Mouse (Mus musculus): ENCODE measurements around the gene Brd3. TPM values are rescaled to one million over a fixed set of nuclear protein-coding genes. Genes with fewer than 3 reads are reported as not detected.

The Brd3 gene
- polyA plus RNA-seq, 1 experiment from 2014 or later = 89.1 TPM

DNA sequence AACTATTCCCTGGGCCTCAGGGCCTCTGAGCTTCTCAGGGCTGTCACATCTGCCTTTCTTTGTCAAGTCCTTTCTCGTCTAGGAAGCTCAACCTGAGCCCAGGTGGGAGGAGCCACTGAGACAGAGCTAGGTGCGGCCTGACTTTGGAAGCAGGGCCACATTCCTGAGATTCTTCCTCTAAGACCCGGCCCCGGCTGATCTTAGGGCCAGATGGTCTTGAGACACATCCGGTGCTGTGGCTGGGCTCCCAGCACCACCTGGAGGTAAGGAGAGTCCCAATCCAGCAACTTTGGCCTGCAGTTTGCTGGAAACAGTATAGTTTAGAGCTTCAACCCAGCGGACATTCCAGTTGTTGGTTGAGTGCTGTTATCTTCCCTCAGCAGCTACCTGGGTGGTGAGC lies 1.9 kb downstream of the Brd3 start:
- H3K4me2 ChIP-seq = no peak overlapping the region; the same call in 1 of the 2 replicates
- H3K4me3 ChIP-seq = no peak overlapping the region
- H3K27ac ChIP-seq = peak overlapping the region; percentile 80
- no peak overlapping the region for H3K9ac ChIP-seq
- no peaks in the 10 kb centered on the region for H3K27me3 ChIP-seq
- WGBS = 4% methylated on average over 6 of the region's 6 CpGs
- ATAC-seq (ENCODE audit: borderline replicate concordance, extremely low read depth, low FRiP score, low TSS enrichment) = peak; percentile 77
- no peaks in the 10 kb centered on the region for H3K9me3 ChIP-seq
- H3K36me3 ChIP-seq = no peaks in the 10 kb centered on the region
- peaks cover 30% of the 10 kb centered on the region for H3K4me1 ChIP-seq

DNA sequence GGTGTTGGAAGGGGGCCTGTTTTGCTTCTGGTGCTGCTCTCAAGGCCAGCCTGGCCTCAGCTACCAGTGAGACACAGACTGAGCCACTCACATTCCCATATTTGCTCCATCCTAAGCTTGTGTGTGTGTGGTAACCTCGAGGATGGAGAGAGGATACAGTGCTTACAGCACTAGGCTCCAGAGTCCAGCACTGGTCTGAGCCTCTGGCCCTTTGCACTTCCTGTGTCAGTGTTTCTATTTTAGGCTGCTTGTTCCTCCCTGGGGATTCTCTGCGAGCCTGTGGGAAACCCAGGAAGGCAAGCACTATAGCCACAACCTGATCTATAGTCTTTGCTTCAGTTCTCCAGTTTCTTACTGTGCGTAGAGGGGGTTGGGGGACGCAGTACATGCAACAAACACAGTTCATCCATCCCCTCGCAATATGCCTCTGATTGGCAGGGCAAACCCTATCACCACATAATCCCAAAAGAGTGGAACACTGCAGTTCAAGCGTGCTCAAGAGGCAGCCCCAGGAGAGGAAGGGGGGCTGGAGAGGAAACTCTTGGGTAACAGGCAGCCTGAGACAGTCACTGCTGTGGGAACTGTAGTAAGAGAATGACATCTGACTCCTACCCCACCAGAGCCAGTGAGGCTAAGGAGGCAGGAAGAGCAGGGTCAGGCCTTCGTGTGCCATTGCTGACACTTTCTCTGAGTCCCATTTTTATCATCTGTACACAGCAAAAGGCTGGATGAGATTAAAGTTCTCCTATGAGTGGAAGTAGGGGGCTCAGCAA lies 3.2 kb downstream of the Brd3 start:
- no peak overlapping the region for H3K4me2 ChIP-seq
- peaks cover 30% of the 10 kb centered on the region for H3K4me1 ChIP-seq
- peak overlapping the region; percentile 80 for H3K27ac ChIP-seq
- 45% methylated on average over 7 of the region's 7 CpGs for WGBS
- H3K27me3 ChIP-seq = no peaks in the 10 kb centered on the region
- H3K9ac ChIP-seq = 0 out of 2 replicates have a peak overlapping the region, but pooled peaks have one; percentile 2
- H3K4me3 ChIP-seq = no peak overlapping the region
- no peaks in the 10 kb centered on the region for H3K9me3 ChIP-seq
- ATAC-seq (ENCODE audit: borderline replicate concordance, extremely low read depth, low FRiP score, low TSS enrichment) = no peak
- no peaks in the 10 kb centered on the region for H3K36me3 ChIP-seq

DNA sequence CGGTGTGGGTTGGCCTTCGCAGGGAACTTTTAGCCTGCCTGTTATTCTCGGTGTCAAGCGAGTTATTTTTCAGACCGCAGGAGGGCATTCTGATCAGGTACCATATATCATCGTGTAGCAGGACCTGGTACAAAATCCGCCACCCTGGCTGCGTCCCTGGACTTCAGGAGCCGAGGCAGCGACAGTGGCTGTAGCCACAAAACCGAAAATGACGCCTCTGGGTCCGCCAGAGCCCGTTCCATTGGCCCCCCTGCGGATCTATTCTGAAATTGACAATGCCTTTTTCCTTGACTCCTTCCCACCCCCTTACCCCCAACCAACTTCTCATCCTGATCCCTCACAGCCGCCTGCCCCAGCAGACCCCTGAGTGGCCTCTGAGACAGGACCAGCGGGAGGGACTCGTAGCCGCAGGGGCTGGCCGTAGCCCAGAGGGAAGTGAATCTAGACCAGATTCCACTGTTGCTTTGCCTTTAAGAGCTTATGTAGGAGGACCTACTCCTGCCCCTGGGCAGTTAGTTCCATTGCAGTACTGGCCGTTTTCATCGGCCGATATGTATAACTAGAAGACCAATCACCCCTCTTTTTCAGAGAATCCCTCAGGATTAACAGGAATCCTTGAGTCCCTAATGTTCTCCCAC lies 11.0 kb downstream of the Brd3 start:
- Histone ChIP-seq H3K9ac (no peak overlapping the region), H3K27me3 (no peaks in the 10 kb centered on the region), H3K27ac (peak overlapping the region; percentile 55; the same call in 1 of the 2 replicates), H3K4me3 (peak overlapping the region; percentile 37), H3K9me3 (no peaks in the 10 kb centered on the region), H3K4me2 (peak overlapping the region; percentile 57), H3K4me1 (no peaks in the 10 kb centered on the region), H3K36me3 (no peaks in the 10 kb centered on the region)
- ATAC-seq (ENCODE audit: borderline replicate concordance, extremely low read depth, low FRiP score, low TSS enrichment) = peak; percentile 46; the same call in 1 of the 2 replicates
- WGBS = 49% methylated on average over 23 of the region's 23 CpGs

DNA sequence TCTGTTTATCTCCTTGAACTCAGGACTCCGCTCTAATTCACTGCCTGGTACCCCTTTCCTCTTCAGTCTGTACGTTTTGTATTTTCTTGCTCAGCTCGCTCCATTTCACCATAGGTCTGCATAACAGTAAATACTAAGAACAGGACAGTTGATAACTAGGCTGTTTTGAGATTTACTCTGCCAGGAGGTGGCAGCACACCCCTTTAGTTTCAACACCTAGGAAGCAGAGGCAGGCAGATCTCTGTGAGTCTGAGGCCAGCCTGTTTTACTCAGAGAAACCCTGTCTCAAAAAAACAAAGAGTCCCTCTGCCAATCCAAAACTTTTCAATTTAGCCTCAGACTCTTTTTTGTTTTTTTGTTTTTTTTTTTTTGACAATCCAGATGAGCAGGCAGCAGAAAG lies 13.5 kb downstream of the Brd3 start:
- 92% methylated on average over 3 of the region's 3 CpGs for WGBS
- H3K4me3 ChIP-seq = no peak overlapping the region
- H3K4me2 ChIP-seq = no peak overlapping the region
- ATAC-seq (ENCODE audit: borderline replicate concordance, extremely low read depth, low FRiP score, low TSS enrichment) = no peak
- no peaks in the 10 kb centered on the region for H3K36me3 ChIP-seq
- no peaks in the 10 kb centered on the region for H3K9me3 ChIP-seq
- H3K27ac ChIP-seq = no peak overlapping the region
- no peaks in the 10 kb centered on the region for H3K27me3 ChIP-seq
- no peak overlapping the region for H3K9ac ChIP-seq
- H3K4me1 ChIP-seq = no peaks in the 10 kb centered on the region

DNA sequence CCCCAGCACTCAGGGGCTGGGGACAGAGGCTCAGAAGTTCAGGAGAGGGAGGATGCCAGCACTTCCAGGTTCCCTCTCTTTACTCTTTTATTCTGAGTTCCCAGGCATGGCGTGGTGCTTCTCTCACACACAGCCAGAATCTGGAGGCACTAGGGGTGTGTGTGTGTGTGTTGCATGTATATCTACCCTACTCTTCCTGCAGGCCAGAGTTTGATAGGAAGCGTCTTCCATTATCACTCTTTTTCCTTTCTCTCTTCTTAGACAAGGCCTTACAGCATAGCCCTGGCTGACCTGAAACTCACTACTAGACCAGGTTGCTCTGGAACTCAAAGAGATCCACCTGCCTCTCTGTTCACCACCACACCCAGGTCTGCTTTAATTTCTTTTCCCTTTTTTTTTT lies 16.5 kb downstream of the Brd3 start:
- H3K9ac ChIP-seq = no peak overlapping the region
- H3K27me3 ChIP-seq = no peaks in the 10 kb centered on the region
- no peak overlapping the region for H3K4me3 ChIP-seq
- no peaks in the 10 kb centered on the region for H3K4me1 ChIP-seq
- H3K4me2 ChIP-seq = no peak overlapping the region
- H3K36me3 ChIP-seq = no peaks in the 10 kb centered on the region
- no peak overlapping the region for H3K27ac ChIP-seq
- ATAC-seq (ENCODE audit: borderline replicate concordance, extremely low read depth, low FRiP score, low TSS enrichment) = no peak
- 77% methylated on average over 2 of the region's 2 CpGs for WGBS
- H3K9me3 ChIP-seq = no peaks in the 10 kb centered on the region

DNA sequence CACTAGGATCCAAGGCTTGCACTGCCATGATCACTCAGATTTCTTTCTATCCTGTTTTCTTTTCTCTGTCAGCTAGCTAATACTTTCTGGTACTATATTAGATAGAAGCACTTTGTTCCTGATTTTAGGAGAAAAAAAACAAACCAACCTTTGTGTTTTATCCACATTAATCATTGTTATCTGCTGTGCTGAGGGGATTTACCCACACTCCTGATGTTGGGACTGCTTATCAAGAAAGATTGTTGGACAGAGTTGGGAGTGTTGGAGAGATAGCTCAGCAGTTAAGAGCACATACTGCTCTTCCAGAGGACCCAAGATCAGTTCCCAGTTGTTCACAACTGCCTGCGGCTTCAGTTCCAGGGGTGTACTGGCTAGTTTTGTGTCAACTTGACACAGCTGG lies 19.1 kb downstream of the Brd3 start:
- Histone ChIP-seq H3K36me3 (no peaks in the 10 kb centered on the region), H3K27ac (no peak overlapping the region), H3K4me3 (no peak overlapping the region), H3K9ac (no peak overlapping the region), H3K4me1 (no peaks in the 10 kb centered on the region), H3K9me3 (no peaks in the 10 kb centered on the region), H3K4me2 (no peak overlapping the region), H3K27me3 (no peaks in the 10 kb centered on the region)
- no peak for ATAC-seq (ENCODE audit: borderline replicate concordance, extremely low read depth, low FRiP score, low TSS enrichment)
- WGBS = 64% methylated on average over 1 of the region's 1 CpGs

DNA sequence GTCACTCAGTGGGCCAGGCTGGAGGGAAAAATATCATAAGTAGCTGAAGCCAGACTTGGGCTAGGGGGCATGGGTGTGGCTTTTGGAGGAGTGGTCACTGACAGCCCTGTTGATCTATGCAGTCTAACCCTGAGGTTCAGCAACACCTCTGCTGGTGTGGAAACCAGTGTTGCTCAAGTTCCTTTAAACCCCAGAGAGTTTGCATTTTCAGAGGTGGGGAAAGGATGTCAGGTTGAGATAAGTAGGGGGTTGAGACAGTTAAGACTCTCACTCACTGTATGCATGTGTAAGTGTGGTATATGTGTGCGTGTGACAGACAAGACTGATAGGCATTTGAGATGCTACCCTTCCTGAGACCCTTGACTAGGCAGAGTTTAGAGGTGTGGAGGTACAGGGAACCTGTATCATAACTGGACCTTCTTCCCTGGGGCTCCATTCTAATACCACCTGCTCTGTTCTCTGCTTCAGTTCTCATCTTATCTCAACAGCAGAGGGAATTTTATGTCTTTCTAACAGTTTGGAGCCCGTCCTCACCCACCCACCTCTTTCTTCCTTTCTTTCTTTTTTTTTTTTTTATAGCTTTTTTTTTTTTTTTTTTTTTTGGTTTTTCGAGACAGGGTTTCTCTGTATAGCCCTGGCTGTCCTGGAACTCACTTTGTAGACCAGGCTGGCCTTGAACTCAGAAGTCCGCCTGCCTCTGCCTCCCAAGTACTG lies 20.0 kb downstream of the Brd3 start:
- Histone ChIP-seq H3K4me2 (no peak overlapping the region), H3K27me3 (no peaks in the 10 kb centered on the region), H3K27ac (no peak overlapping the region), H3K36me3 (no peaks in the 10 kb centered on the region), H3K9me3 (no peaks in the 10 kb centered on the region), H3K9ac (no peak overlapping the region), H3K4me3 (no peak overlapping the region), H3K4me1 (no peaks in the 10 kb centered on the region)
- ATAC-seq (ENCODE audit: borderline replicate concordance, extremely low read depth, low FRiP score, low TSS enrichment) = no peak
- WGBS = 65% methylated on average over 3 of the region's 4 CpGs

DNA sequence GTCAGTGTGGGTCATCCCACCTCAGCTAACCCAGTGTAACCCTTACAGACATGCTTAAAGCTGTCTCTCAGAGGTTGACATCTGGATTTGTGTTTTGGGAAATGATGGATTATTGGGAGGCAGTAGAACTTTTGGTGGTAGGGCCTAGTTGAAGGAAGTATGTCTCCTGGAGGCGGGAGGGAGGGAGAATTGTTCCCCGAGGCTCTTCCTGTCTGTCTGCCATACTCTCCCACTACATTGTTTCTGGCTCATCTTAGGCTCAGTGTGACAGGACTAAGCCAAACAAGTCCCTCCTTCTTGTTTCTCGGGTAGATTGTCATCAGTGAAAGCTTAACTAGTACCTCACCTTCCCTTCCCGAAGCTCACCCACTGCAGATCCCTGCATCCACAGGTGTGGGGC lies 20.7 kb downstream of the Brd3 start:
- Histone ChIP-seq H3K27ac (no peak overlapping the region), H3K9me3 (no peaks in the 10 kb centered on the region), H3K4me2 (no peak overlapping the region), H3K9ac (no peak overlapping the region), H3K4me3 (no peak overlapping the region), H3K36me3 (no peaks in the 10 kb centered on the region), H3K27me3 (no peaks in the 10 kb centered on the region), H3K4me1 (no peaks in the 10 kb centered on the region)
- no peak for ATAC-seq (ENCODE audit: borderline replicate concordance, extremely low read depth, low FRiP score, low TSS enrichment)
- WGBS = 67% methylated on average over 4 of the region's 4 CpGs

DNA sequence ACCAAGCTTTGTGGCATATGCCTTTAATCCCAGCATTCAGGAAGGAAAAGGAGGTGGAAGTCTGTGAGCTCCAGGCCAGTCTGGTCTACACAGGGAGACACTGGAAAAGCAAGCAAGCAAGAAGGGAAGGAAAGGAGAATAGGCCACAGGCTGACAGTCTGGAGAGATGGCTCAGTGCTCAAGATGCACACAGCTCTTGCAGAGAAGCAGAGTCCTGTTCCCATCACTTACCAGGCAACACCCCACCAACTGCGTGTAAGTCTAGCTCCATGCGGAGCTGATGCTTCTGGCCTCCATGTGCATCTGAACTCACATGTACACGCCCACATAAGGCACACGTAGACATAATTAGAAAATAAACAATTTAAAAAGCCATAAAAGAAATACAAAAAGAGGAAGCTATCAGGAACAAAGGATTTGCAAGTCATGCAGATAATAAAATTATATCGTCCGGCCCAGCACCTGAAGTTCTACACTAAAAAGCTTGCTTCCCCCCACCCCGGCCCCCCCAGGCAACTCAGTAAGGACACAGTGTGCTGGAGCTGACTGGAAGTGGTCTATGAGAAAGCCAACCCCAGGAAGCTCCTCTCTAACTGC lies 25.1 kb downstream of the Brd3 start:
- Histone ChIP-seq H3K9me3 (no peaks in the 10 kb centered on the region), H3K27ac (no peak overlapping the region), H3K4me2 (no peak overlapping the region), H3K4me1 (no peaks in the 10 kb centered on the region), H3K36me3 (no peaks in the 10 kb centered on the region), H3K27me3 (no peaks in the 10 kb centered on the region), H3K4me3 (no peak overlapping the region), H3K9ac (no peak overlapping the region)
- ATAC-seq (ENCODE audit: borderline replicate concordance, extremely low read depth, low FRiP score, low TSS enrichment) = no peak
- 73% methylated on average over 7 of the region's 7 CpGs for WGBS

DNA sequence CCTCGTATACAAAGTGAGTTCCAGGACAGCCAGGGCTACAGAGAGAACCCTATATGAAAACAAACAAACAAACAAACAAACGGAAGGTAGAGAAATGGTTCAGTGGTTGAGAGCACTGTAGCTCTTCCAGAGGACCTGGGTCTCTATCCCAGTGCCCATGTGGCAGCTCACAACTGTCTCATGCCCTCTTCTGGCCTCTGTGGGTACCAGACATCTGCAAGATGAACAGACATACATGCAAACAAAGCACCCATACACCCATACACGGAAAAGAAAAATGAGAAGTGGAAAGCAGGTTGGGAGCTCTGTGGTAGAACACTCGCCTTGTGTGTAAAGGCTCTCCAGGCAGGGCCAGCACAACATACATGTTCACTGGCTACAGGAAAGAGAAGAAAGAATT lies 27.1 kb downstream of the Brd3 start:
- 57% methylated on average over 4 of the region's 4 CpGs for WGBS
- Histone ChIP-seq H3K36me3 (no peaks in the 10 kb centered on the region), H3K9me3 (no peaks in the 10 kb centered on the region), H3K4me3 (no peak overlapping the region), H3K27me3 (no peaks in the 10 kb centered on the region), H3K27ac (no peak overlapping the region), H3K4me1 (peaks cover 7% of the 10 kb centered on the region), H3K9ac (no peak overlapping the region), H3K4me2 (no peak overlapping the region)
- ATAC-seq (ENCODE audit: borderline replicate concordance, extremely low read depth, low FRiP score, low TSS enrichment) = no peak

DNA sequence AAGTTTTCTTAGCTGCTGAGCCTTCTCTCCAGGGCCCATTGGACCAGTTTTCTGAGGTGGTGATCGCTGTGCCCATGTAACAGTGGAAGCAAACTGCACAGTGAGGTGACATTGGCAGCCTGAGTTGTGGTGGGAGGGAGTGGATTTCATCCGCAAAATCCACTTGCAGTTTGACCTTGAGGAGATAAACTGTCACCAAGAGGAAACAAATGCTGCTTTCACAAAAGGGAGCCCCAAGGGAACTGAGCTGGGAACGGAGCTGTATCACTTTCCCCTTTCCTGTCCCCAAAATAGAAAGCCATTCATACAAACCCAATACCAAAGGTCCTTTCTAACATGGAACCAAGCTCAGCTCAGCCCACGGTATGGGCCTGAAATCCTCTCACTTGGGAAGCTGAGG lies 27.6 kb downstream of the Brd3 start:
- H3K4me1 ChIP-seq = peaks cover 7% of the 10 kb centered on the region
- no peak for ATAC-seq (ENCODE audit: borderline replicate concordance, extremely low read depth, low FRiP score, low TSS enrichment)
- H3K4me2 ChIP-seq = no peak overlapping the region
- no peaks in the 10 kb centered on the region for H3K9me3 ChIP-seq
- H3K27ac ChIP-seq = no peak overlapping the region
- no peaks in the 10 kb centered on the region for H3K36me3 ChIP-seq
- no peak overlapping the region for H3K4me3 ChIP-seq
- 64% methylated on average over 4 of the region's 4 CpGs for whole genome bisulfite sequencing
- H3K27me3 ChIP-seq = no peaks in the 10 kb centered on the region
- H3K9ac ChIP-seq = no peak overlapping the region
